Mouse (Mus musculus) lung, embryonic 14.5 days (tissue): ENCODE data around the gene Gm28048. TPM values are rescaled to one million over a fixed set of nuclear protein-coding genes. Genes with fewer than 3 reads are reported as not detected.
A peak's percentile ranks its signal among the peaks of the same experiment; 100 is the strongest.

Source experiments
- ATAC-seq: fragments of 200-750 bp; cut with Nextera tagmentation; 2 replicates; pipeline ENCODE4 v1.8.0; 2017; ENCODE audit warnings: mild to moderate bottlenecking, moderate TSS enrichment, moderate library complexity; ENCODE audit not compliant: insufficient read depth
- DNase-seq: peaks from one replicate; pipeline ENCODE4 v3.0.0-alpha.2; 2015
- H3K27ac ChIP-seq: fragments of 300-500 bp; sonication (generic); 2 replicates; pipeline ENCODE4 v1.5.1; 2014; ENCODE audit warnings: low read depth, mild to moderate bottlenecking, moderate library complexity
- H3K27me3 ChIP-seq: fragments of 300-500 bp; sonication (generic); 2 replicates; pipeline ENCODE4 v1.6.1; 2014; ENCODE audit warnings: low read length, control low read depth; ENCODE audit not compliant: insufficient read depth
- H3K36me3 ChIP-seq: fragments of 300-500 bp; sonication (generic); 2 replicates; pipeline ENCODE4 v1.6.1; 2014; ENCODE audit warnings: control low read depth; ENCODE audit not compliant: insufficient read depth
- H3K4me1 ChIP-seq: fragments of 300-500 bp; sonication (generic); 2 replicates; pipeline ENCODE4 v1.6.1; 2014; ENCODE audit warnings: antibody characterized with exemption, control low read depth; ENCODE audit not compliant: insufficient read depth
- H3K4me2 ChIP-seq: fragments of 300-500 bp; sonication (generic); 2 replicates; pipeline ENCODE4 v1.6.1; 2014; ENCODE audit warnings: mild to moderate bottlenecking
- H3K4me3 ChIP-seq: fragments of 300-500 bp; sonication (generic); 2 replicates; pipeline ENCODE4 v1.5.1; 2014; ENCODE audit warnings: low read depth, low read length
- H3K9ac ChIP-seq: fragments of 300-500 bp; sonication (generic); 2 replicates; pipeline ENCODE4 v1.6.1; 2014
- H3K9me3 ChIP-seq: fragments of 300-500 bp; sonication (generic); 2 replicates; pipeline ENCODE4 v1.6.1; 2016; ENCODE audit warnings: low read depth, low read length, control low read depth
- CTCF ChIP-seq: IDR thresholded peaks from 2 replicates; pipeline ENCODE4 v1.5.1; 2016; ENCODE audit warnings: antibody characterized with exemption, low read depth
- WGBS: fragments of 180-500 bp; shearing (Covaris S2); extraction: QIAGEN DNeasy Blood & Tissue Kit; methylation state at CpG from one replicate; pipeline ENCODE4 v1.1.7; 2014; 5-methylcytosine and 5-hydroxymethylcytosine counted together
- polyA plus RNA-seq: library from polyadenylated mRNA; unstranded; fragments of >200 nt; fragmentation: Nextera tagmentation; extraction: Ambion mirVana; gene quantifications from 2 replicates; pipeline ENCODE4 v1.2.1, GENCODE M21; 2014

The Gm28048 gene
- 15.3 and 16.6 TPM in 2 replicates for polyA plus RNA-seq

- Histone ChIP-seq H3K4me1 (0 out of 2 replicates have a peak, but pooled peaks cover 5% of the 10 kb centered on the region), H3K9me3 (no peaks in the 10 kb centered on the region), H3K4me3 (peak within 1 kb of the TSS; percentile 65), H3K9ac (peak within 1 kb of the TSS; percentile 74), H3K27ac (peak within 1 kb of the TSS; percentile 97), H3K4me2 (peak within 1 kb of the TSS; percentile 85), H3K36me3 (peaks cover 12% of the 10 kb centered on the region; the same call in 1 of the 2 replicates), H3K27me3 (no peaks in the 10 kb centered on the region)
- peak; percentile 96 for ATAC-seq
- TF ChIP-seq CTCF = peak; percentile 72
- 2% methylated on average over 42 of the region's 42 CpGs for WGBS
- peak; percentile 98 for DNase-seq
These were observed at the start of gene Gm28048, which contains the start of gene Commd1 for GRCm38 (mm10) chr11:22981984-22982757. Gm28048 (minus strand) TSS chr11:22982090. Commd1 (minus strand) TSS chr11:22982382.

- no peak for ATAC-seq
- H3K27ac ChIP-seq = no peak overlapping the region
- no peaks in the 10 kb centered on the region for H3K36me3 ChIP-seq
- DNase-seq = no peak
- no peak overlapping the region for H3K4me2 ChIP-seq
- TF ChIP-seq CTCF = no peak
- H3K4me3 ChIP-seq = no peak overlapping the region
- H3K9ac ChIP-seq = no peak overlapping the region
- no peaks in the 10 kb centered on the region for H3K27me3 ChIP-seq
- no peaks in the 10 kb centered on the region for H3K9me3 ChIP-seq
- no peaks in the 10 kb centered on the region for H3K4me1 ChIP-seq
- WGBS = 67% methylated on average over 6 of the region's 6 CpGs
These were observed 47.5 kb upstream of the Gm28048 start for GRCm38 (mm10) chr11:23029399-23029798.

GRCm38 (mm10) chr11:23028957-23029356 lies 47.1 kb upstream of the Gm28048 start:
- WGBS = 16% methylated on average over 3 of the region's 3 CpGs
- Histone ChIP-seq H3K36me3 (no peaks in the 10 kb centered on the region), H3K9me3 (no peaks in the 10 kb centered on the region), H3K4me2 (no peak overlapping the region), H3K27ac (no peak overlapping the region), H3K4me3 (no peak overlapping the region), H3K9ac (no peak overlapping the region), H3K4me1 (no peaks in the 10 kb centered on the region), H3K27me3 (no peaks in the 10 kb centered on the region)
- DNase-seq = no peak
- ATAC-seq = no peak
- no peak for TF ChIP-seq CTCF

- Histone ChIP-seq H3K4me3 (no peak overlapping the region), H3K9me3 (no peaks in the 10 kb centered on the region), H3K4me1 (no peaks in the 10 kb centered on the region), H3K4me2 (no peak overlapping the region), H3K27me3 (no peaks in the 10 kb centered on the region), H3K27ac (no peak overlapping the region), H3K9ac (no peak overlapping the region), H3K36me3 (no peaks in the 10 kb centered on the region)
- ATAC-seq (no peak), DNase-seq (no peak)
- WGBS = 77% methylated on average over 3 of the region's 3 CpGs
- no peak for TF ChIP-seq CTCF
These were observed 42.3 kb upstream of the Gm28048 start for GRCm38 (mm10) chr11:23024169-23024568.

GRCm38 (mm10) chr11:23023155-23023554 lies 41.3 kb upstream of the Gm28048 start:
- WGBS = 95% methylated on average over 2 of the region's 2 CpGs
- no peaks in the 10 kb centered on the region for H3K4me1 ChIP-seq
- no peak for TF ChIP-seq CTCF
- H3K4me3 ChIP-seq = no peak overlapping the region
- ATAC-seq (no peak), DNase-seq (no peak)
- H3K27me3 ChIP-seq = no peaks in the 10 kb centered on the region
- no peak overlapping the region for H3K9ac ChIP-seq
- no peaks in the 10 kb centered on the region for H3K36me3 ChIP-seq
- H3K4me2 ChIP-seq = no peak overlapping the region
- no peaks in the 10 kb centered on the region for H3K9me3 ChIP-seq
- no peak overlapping the region for H3K27ac ChIP-seq

- Histone ChIP-seq H3K27ac (no peak overlapping the region), H3K27me3 (no peaks in the 10 kb centered on the region), H3K9me3 (no peaks in the 10 kb centered on the region), H3K4me3 (no peak overlapping the region), H3K36me3 (no peaks in the 10 kb centered on the region), H3K4me2 (no peak overlapping the region), H3K9ac (no peak overlapping the region), H3K4me1 (no peaks in the 10 kb centered on the region)
- no peak for TF ChIP-seq CTCF
- DNase-seq (no peak), ATAC-seq (no peak)
- WGBS = 91% methylated on average over 14 of the region's 14 CpGs
These were observed 39.0 kb upstream of the Gm28048 start for GRCm38 (mm10) chr11:23020841-23021240.

GRCm38 (mm10) chr11:23020116-23020770 lies 38.4 kb upstream of the Gm28048 start:
- Histone ChIP-seq H3K9ac (no peak overlapping the region), H3K27me3 (no peaks in the 10 kb centered on the region), H3K9me3 (no peaks in the 10 kb centered on the region), H3K4me1 (no peaks in the 10 kb centered on the region), H3K4me3 (no peak overlapping the region), H3K27ac (no peak overlapping the region), H3K36me3 (no peaks in the 10 kb centered on the region), H3K4me2 (no peak overlapping the region)
- 63% methylated on average over 24 of the region's 24 CpGs for WGBS
- ATAC-seq (no peak), DNase-seq (no peak)
- TF ChIP-seq CTCF = no peak
